Mouse (Mus musculus): Measurements from ENCODE around the gene Epsti1. TPM values are rescaled to one million over a fixed set of nuclear protein-coding genes. Genes with fewer than 3 reads are reported as not detected.
"Not testable (repeated sequence)": the region's sequence is repeated elsewhere in the genome, so short reads cannot be mapped to it uniquely, and the experiment has no call there.

Gene Epsti1
- polyA plus RNA-seq, 1 experiment from 2014 or later, result 0.29 TPM

GRCm38 (mm10) chr14:77877876-77878275, 26.2 kb upstream of the Epsti1 start:
- H3K27me3 ChIP-seq (replicated peaks); H3K4me3 ChIP-seq; H3K36me3 ChIP-seq; H3K9me3 ChIP-seq (replicated peaks); ATAC-seq (ENCODE audit: insufficient number of reproducible peaks, low FRiP score); H3K27ac ChIP-seq (ENCODE audit: poor library complexity, severe bottlenecking); H3K9ac ChIP-seq; H3K4me2 ChIP-seq; H3K4me1 ChIP-seq (replicated peaks): not testable (repeated sequence)
- 47% methylated on average over 2 of the region's 2 CpGs for WGBS

- Histone ChIP-seq H3K9ac (no peak overlapping the region), H3K4me3 (no peak overlapping the region), H3K4me2 (no peak overlapping the region), H3K9me3 (replicated peaks) (no peaks in the 10 kb centered on the region), H3K27ac (ENCODE audit: poor library complexity, severe bottlenecking) (no peak overlapping the region), H3K4me1 (replicated peaks) (no peaks in the 10 kb centered on the region), H3K36me3 (no peaks in the 10 kb centered on the region), H3K27me3 (replicated peaks) (no peaks in the 10 kb centered on the region)
- 78% methylated on average over 1 of the region's 1 CpGs for WGBS
- ATAC-seq (ENCODE audit: insufficient number of reproducible peaks, low FRiP score), result no peak
Measured at GRCm38 (mm10) chr14:77881998-77882397, 22.0 kb upstream of the Epsti1 start.

GRCm38 (mm10) chr14:77882669-77883068, 21.4 kb upstream of the Epsti1 start:
- no peak for ATAC-seq (ENCODE audit: insufficient number of reproducible peaks, low FRiP score)
- Histone ChIP-seq H3K27ac (ENCODE audit: poor library complexity, severe bottlenecking) (no peak overlapping the region), H3K9ac (no peak overlapping the region), H3K27me3 (replicated peaks) (no peaks in the 10 kb centered on the region), H3K4me1 (replicated peaks) (no peaks in the 10 kb centered on the region), H3K4me3 (no peak overlapping the region), H3K9me3 (replicated peaks) (no peaks in the 10 kb centered on the region), H3K36me3 (no peaks in the 10 kb centered on the region), H3K4me2 (no peak overlapping the region)
- WGBS, result 75% methylated on average over 6 of the region's 6 CpGs

DNA sequence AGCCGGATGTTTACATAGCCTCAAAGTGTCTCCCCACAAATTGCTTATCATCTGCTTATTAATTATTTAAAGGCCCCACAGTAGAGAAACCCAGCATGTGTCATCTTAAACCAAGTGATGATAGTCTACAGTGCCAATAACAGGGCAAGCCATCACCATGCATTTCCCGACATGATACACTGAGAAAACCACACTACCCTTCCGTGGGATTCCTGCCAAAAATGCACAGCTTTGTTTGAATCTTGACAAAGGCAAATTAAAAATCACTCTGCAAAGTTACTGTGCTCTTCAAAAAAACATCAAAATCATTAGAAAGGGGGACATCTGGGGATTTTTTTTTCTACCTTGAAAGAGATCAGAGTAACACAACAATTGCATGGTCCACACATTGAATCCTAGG, 17.7 kb upstream of the Epsti1 start:
- H3K4me3 ChIP-seq, result no peak overlapping the region
- H3K9ac ChIP-seq, result no peak overlapping the region
- no peaks in the 10 kb centered on the region for H3K4me1 ChIP-seq (replicated peaks)
- peaks cover 3% of the 10 kb centered on the region; the same call in 1 of the 2 replicates for H3K9me3 ChIP-seq (replicated peaks)
- no peaks in the 10 kb centered on the region for H3K27me3 ChIP-seq (replicated peaks)
- no peak overlapping the region for H3K27ac ChIP-seq (ENCODE audit: poor library complexity, severe bottlenecking)
- 89% methylated on average over 3 of the region's 3 CpGs for WGBS
- ATAC-seq (ENCODE audit: insufficient number of reproducible peaks, low FRiP score), result no peak
- no peaks in the 10 kb centered on the region for H3K36me3 ChIP-seq
- no peak overlapping the region for H3K4me2 ChIP-seq

DNA sequence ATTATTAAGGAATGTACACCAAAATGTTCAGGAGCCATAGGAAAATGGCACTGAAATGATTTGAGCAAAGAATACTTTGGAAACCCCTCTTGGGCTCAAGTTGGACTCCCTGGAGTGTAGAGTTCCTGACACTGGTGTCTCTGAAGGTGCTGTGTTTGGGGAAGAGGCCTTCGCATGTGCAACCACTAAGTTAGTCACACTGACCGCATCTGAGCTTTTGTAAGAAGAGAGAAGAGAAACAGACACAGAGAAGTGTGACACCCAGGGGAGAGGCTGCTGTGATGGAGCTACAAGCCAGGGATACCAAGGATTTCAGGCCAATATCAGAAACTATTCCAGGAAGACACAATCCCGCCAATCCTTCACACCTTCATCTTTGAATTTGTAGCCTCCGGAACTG, 17.1 kb upstream of the Epsti1 start:
- H3K27ac ChIP-seq (ENCODE audit: poor library complexity, severe bottlenecking), result no peak overlapping the region
- 82% methylated on average over 4 of the region's 4 CpGs for WGBS
- H3K36me3 ChIP-seq, result no peaks in the 10 kb centered on the region
- no peaks in the 10 kb centered on the region for H3K4me1 ChIP-seq (replicated peaks)
- no peaks in the 10 kb centered on the region for H3K27me3 ChIP-seq (replicated peaks)
- no peak overlapping the region for H3K4me2 ChIP-seq
- H3K9me3 ChIP-seq (replicated peaks), result peaks cover 3% of the 10 kb centered on the region; the same call in 1 of the 2 replicates
- H3K9ac ChIP-seq, result no peak overlapping the region
- no peak for ATAC-seq (ENCODE audit: insufficient number of reproducible peaks, low FRiP score)
- H3K4me3 ChIP-seq, result no peak overlapping the region

DNA sequence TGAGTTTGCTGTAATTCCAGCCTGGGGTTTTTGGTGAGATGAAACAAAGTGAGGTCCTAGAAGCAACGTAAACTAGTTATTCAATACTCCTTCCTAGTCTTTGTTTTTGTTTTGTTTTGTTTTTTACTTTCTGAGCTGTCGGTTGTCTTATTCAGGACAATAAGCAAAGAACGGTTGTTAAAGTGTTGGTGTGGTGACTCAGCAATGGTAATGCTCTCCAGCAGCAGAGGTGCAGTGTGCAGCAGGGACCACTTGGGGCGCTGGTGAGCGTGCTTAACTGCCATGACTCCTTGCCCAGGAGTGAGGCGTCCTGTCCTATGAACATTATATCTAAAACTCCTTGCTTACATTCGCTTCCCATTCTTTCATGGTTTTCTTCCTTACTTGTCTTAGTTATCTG, 14.1 kb upstream of the Epsti1 start:
- H3K9me3 ChIP-seq (replicated peaks), result peaks cover 3% of the 10 kb centered on the region
- H3K4me1 ChIP-seq (replicated peaks), result no peaks in the 10 kb centered on the region
- no peaks in the 10 kb centered on the region for H3K36me3 ChIP-seq
- H3K27me3 ChIP-seq (replicated peaks), result no peaks in the 10 kb centered on the region
- no peak for ATAC-seq (ENCODE audit: insufficient number of reproducible peaks, low FRiP score)
- H3K4me2 ChIP-seq, result no peak overlapping the region
- H3K4me3 ChIP-seq, result no peak overlapping the region
- WGBS, result 81% methylated on average over 7 of the region's 7 CpGs
- H3K9ac ChIP-seq, result no peak overlapping the region
- H3K27ac ChIP-seq (ENCODE audit: poor library complexity, severe bottlenecking), result no peak overlapping the region

DNA sequence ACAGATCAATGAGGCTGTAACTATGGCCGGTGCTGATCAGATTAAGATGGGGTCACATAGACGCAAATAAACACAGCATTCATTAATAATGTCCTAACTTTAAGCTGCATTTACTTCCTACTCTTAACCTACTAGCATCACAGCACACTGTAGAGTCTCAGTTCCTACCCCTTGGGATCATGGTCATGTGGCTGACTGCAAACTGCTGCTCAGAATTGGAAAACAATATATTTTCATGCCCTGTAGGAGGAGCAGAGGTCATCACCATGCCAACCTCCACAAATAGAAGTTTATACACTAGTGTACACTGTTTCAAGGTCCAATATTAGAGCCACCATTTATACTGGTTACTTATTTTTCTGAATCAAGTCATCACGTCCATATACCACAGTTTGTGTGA, 8.1 kb upstream of the Epsti1 start:
- 83% methylated on average over 3 of the region's 3 CpGs for WGBS
- no peak for ATAC-seq (ENCODE audit: insufficient number of reproducible peaks, low FRiP score)

GRCm38 (mm10) chr14:77902541-77902940, 1.5 kb upstream of the Epsti1 start:
- Histone ChIP-seq H3K4me1 (replicated peaks) (no peaks in the 10 kb centered on the region), H3K4me3 (no peak overlapping the region), H3K4me2 (no peak overlapping the region), H3K9me3 (replicated peaks) (peaks cover 3% of the 10 kb centered on the region), H3K27me3 (replicated peaks) (no peaks in the 10 kb centered on the region), H3K9ac (no peak overlapping the region), H3K27ac (ENCODE audit: poor library complexity, severe bottlenecking) (no peak overlapping the region), H3K36me3 (no peaks in the 10 kb centered on the region)
- no peak for ATAC-seq (ENCODE audit: insufficient number of reproducible peaks, low FRiP score)
- WGBS, result 84% methylated on average over 3 of the region's 3 CpGs

More for the DNA sequence above, 8.1 kb upstream of the Epsti1 start:
- no peaks in the 10 kb centered on the region for H3K4me1 ChIP-seq (replicated peaks)
- no peak overlapping the region for H3K4me2 ChIP-seq
- no peak overlapping the region for H3K4me3 ChIP-seq
- no peaks in the 10 kb centered on the region for H3K36me3 ChIP-seq
- no peak overlapping the region for H3K9ac ChIP-seq
- H3K27me3 ChIP-seq (replicated peaks), result no peaks in the 10 kb centered on the region
- no peak overlapping the region for H3K27ac ChIP-seq (ENCODE audit: poor library complexity, severe bottlenecking)
- H3K9me3 ChIP-seq (replicated peaks), result peaks cover 3% of the 10 kb centered on the region

DNA sequence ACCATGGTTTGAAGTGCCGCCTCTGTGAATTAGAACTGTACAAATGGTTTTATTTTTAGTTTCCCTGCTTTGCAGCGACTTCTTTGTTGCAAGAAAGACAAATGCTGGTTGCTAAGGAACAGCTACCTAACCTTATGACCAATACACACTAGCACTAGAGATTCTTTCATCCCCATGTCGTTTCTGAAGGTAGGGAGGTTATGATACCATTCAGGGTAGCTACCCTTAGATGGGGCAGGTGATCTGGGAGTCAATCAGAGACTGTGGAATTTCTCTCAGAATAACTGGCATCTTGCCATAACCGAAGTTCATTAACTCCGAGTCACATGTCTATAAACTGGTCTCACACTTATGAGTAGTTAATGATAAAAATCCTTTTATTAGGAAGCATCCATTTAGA, 1.4 kb downstream of the Epsti1 start:
- Histone ChIP-seq H3K9me3 (replicated peaks) (no peaks in the 10 kb centered on the region), H3K36me3 (no peaks in the 10 kb centered on the region), H3K4me2 (no peak overlapping the region), H3K4me3 (no peak overlapping the region), H3K27me3 (replicated peaks) (no peaks in the 10 kb centered on the region), H3K9ac (no peak overlapping the region), H3K4me1 (replicated peaks) (no peaks in the 10 kb centered on the region), H3K27ac (ENCODE audit: poor library complexity, severe bottlenecking) (no peak overlapping the region)
- ATAC-seq (ENCODE audit: insufficient number of reproducible peaks, low FRiP score), result no peak
- WGBS, result 53% methylated on average over 5 of the region's 5 CpGs

DNA sequence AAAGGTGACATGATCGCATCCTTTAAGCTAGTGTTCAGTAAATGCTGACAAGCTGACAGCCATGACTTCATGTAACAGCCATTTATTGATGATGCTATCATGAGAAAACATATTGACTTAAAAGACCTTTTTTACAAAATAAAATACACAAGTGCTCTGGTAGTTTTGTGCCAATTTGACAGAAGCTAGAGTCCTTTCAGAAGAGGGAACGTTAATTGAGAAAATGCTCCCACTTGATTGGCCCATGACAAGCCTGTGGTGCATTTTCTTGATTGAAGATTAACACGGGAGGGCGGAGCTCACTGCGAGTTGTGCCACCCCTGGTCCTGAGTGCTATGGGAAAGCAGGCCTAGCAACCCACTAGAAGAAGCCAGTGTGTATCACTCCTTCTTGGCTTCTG, 2.5 kb downstream of the Epsti1 start:
- no peaks in the 10 kb centered on the region for H3K27me3 ChIP-seq (replicated peaks)
- 87% methylated on average over 5 of the region's 5 CpGs for WGBS
- ATAC-seq (ENCODE audit: insufficient number of reproducible peaks, low FRiP score), result no peak
- H3K4me1 ChIP-seq (replicated peaks), result no peaks in the 10 kb centered on the region
- H3K4me3 ChIP-seq, result no peak overlapping the region
- no peaks in the 10 kb centered on the region for H3K36me3 ChIP-seq
- H3K9ac ChIP-seq, result no peak overlapping the region
- H3K4me2 ChIP-seq, result no peak overlapping the region
- H3K27ac ChIP-seq (ENCODE audit: poor library complexity, severe bottlenecking), result no peak overlapping the region
- H3K9me3 ChIP-seq (replicated peaks), result no peaks in the 10 kb centered on the region

- H3K27me3 ChIP-seq (replicated peaks), result no peaks in the 10 kb centered on the region
- no peak overlapping the region for H3K9ac ChIP-seq
- no peak overlapping the region for H3K4me2 ChIP-seq
- 81% methylated on average over 5 of the region's 5 CpGs for WGBS
- H3K4me1 ChIP-seq (replicated peaks), result no peaks in the 10 kb centered on the region
- ATAC-seq (ENCODE audit: insufficient number of reproducible peaks, low FRiP score), result no peak
- H3K27ac ChIP-seq (ENCODE audit: poor library complexity, severe bottlenecking), result no peak overlapping the region
- H3K9me3 ChIP-seq (replicated peaks), result peaks cover 3% of the 10 kb centered on the region; the same call in 1 of the 2 replicates
- no peaks in the 10 kb centered on the region for H3K36me3 ChIP-seq
- H3K4me3 ChIP-seq, result no peak overlapping the region
Measured at GRCm38 (mm10) chr14:77915776-77916175, 11.7 kb downstream of the Epsti1 start.

DNA sequence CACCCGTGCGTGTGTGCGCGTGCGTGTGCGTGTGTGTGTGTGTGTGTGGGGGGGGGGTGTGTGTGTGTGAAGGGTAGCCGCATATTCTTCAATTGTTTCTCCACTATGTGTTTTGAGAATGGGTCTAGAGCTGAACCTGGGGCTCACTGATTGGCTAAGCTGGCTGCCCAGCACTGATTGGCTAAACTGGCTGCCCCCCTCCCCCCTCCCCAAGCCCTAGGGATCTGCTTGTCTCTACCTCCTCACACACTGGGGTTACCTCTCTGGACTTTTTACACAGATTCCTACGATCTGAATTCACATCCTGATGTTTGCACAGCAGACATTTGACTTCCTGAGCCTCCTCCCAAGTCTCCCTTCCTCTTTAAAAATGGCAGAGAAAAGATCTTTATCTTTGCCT, 17.6 kb downstream of the Epsti1 start:
- no peaks in the 10 kb centered on the region for H3K27me3 ChIP-seq (replicated peaks)
- WGBS, result 88% methylated on average over 8 of the region's 8 CpGs
- no peak overlapping the region for H3K27ac ChIP-seq (ENCODE audit: poor library complexity, severe bottlenecking)
- no peaks in the 10 kb centered on the region for H3K36me3 ChIP-seq
- no peak overlapping the region for H3K9ac ChIP-seq
- H3K9me3 ChIP-seq (replicated peaks), result no peaks in the 10 kb centered on the region
- peaks cover 7% of the 10 kb centered on the region; the same call in 1 of the 2 replicates for H3K4me1 ChIP-seq (replicated peaks)
- no peak overlapping the region for H3K4me2 ChIP-seq
- H3K4me3 ChIP-seq, result no peak overlapping the region
- no peak for ATAC-seq (ENCODE audit: insufficient number of reproducible peaks, low FRiP score)
